Mouse (Mus musculus): ENCODE measurements at regions not wholly inside any gene's neighbourhood (a gene's known extent, or its start where the extent isn't known, plus 50 kb on each side); places are given as distances from the start of the nearest gene placed in this dataset.

DNA sequence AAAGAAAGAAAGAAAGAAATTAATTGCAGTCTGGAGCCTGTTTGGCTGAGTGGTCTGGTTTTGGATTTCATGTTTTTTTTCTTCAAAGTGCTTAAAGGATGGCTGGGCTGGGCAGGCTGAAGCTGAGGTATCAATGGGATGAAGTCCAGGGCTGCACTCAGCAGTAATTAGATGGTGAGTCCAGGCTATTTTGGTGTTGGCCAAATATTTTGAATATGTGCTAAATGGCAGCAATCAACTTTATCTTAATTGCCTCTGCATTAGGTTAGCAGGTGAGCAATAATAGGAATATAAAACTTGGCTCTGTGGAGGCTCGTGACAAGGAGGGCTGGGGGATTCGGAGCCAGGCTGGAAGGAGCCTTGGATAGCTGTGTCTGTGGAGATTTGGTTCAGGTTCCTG, 329.3 kb downstream of the Glrx3 start:
- TF ChIP-seq POLR2A (IDR thresholded peaks at IDR 0.05; ENCODE audit: control insufficient read depth, extremely low read depth, insufficient read depth, low read length, poor library complexity) (no peak), CTCF (IDR thresholded peaks at IDR 0.05; ENCODE audit: borderline replicate concordance, control insufficient read depth, extremely low read depth, insufficient read depth, low read length, poor library complexity) (no peak)
